Mouse (Mus musculus): Measurements from ENCODE around the gene Dph1.

Dph1 gene

GRCm38 (mm10) chr11:75160954-75161353 lies 30.1 kb downstream of the Dph1 start:
- DNase-seq (ENCODE audit: low spot score in 2 of 2), result no peak

GRCm38 (mm10) chr11:75159564-75159963 lies 31.5 kb downstream of the Dph1 start:
- peak in 1 of 2 experiments; percentile 40 for DNase-seq (ENCODE audit: low spot score in 2 of 2)

GRCm38 (mm10) chr11:75158432-75158831 lies 32.6 kb downstream of the Dph1 start:
- DNase-seq (ENCODE audit: low spot score in 2 of 2), result no peak

- no peak for DNase-seq (ENCODE audit: low spot score in 2 of 2)
Measured at GRCm38 (mm10) chr11:75157901-75158300, 33.1 kb downstream of the Dph1 start.

- DNase-seq (ENCODE audit: low spot score in 2 of 2), result no peak
Measured at GRCm38 (mm10) chr11:75157037-75157436, 34.0 kb downstream of the Dph1 start.

GRCm38 (mm10) chr11:75156416-75156815 lies 34.6 kb downstream of the Dph1 start:
- no peak for DNase-seq (ENCODE audit: low spot score in 2 of 2)

GRCm38 (mm10) chr11:75155985-75156384 lies 35.1 kb downstream of the Dph1 start:
- DNase-seq (ENCODE audit: low spot score in 2 of 2), result no peak

GRCm38 (mm10) chr11:75154053-75154585 lies 36.9 kb downstream of the Dph1 start:
- no peak for DNase-seq (ENCODE audit: low spot score in 2 of 2)

GRCm38 (mm10) chr11:75152603-75153557 lies 38.2 kb downstream of the Dph1 start:
- no peak for DNase-seq (ENCODE audit: low spot score in 2 of 2)

GRCm38 (mm10) chr11:75150346-75150745 lies 40.7 kb downstream of the Dph1 start:
- no peak for DNase-seq (ENCODE audit: low spot score in 2 of 2)

GRCm38 (mm10) chr11:75148332-75149035 lies 42.6 kb downstream of the Dph1 start:
- DNase-seq (ENCODE audit: low spot score in 2 of 2), result no peak

GRCm38 (mm10) chr11:75147846-75148168 lies 43.2 kb downstream of the Dph1 start:
- no peak for DNase-seq (ENCODE audit: low spot score in 2 of 2)

GRCm38 (mm10) chr11:75147106-75147845 lies 43.8 kb downstream of the Dph1 start:
- no peak for DNase-seq (ENCODE audit: low spot score in 2 of 2)

- DNase-seq (ENCODE audit: low spot score in 2 of 2), result no peak
Measured at GRCm38 (mm10) chr11:75145841-75146240, 45.2 kb downstream of the Dph1 start.

GRCm38 (mm10) chr11:75142749-75143148 lies 48.3 kb downstream of the Dph1 start:
- DNase-seq (ENCODE audit: low spot score in 2 of 2), result no peak

GRCm38 (mm10) chr11:75141913-75142312 lies 49.1 kb downstream of the Dph1 start:
- no peak for DNase-seq (ENCODE audit: low spot score in 2 of 2)

- DNase-seq (ENCODE audit: low spot score in 2 of 2), result no peak
Measured at GRCm38 (mm10) chr11:75141038-75141437, 50.0 kb downstream of the Dph1 start.

GRCm38 (mm10) chr11:75140431-75140830 lies 50.6 kb downstream of the Dph1 start:
- no peak for DNase-seq (ENCODE audit: low spot score in 2 of 2)

GRCm38 (mm10) chr11:75139122-75139963 lies 51.7 kb downstream of the Dph1 start:
- DNase-seq (ENCODE audit: low spot score in 2 of 2), result no peak

GRCm38 (mm10) chr11:75136666-75137398 lies 54.2 kb downstream of the Dph1 start:
- DNase-seq (ENCODE audit: low spot score in 2 of 2), result no peak
